Mouse (Mus musculus): ENCODE measurements around the gene Nfic.
"Not testable (repeated sequence)": the region's sequence is repeated elsewhere in the genome, so short reads cannot be mapped to it uniquely, and the experiment has no call there.

Gene Nfic

GRCm38 (mm10) chr10:81460471-81460870 lies 5.0 kb upstream of the Nfic start:
- DNase-seq (ENCODE audit: low spot score in 2 of 2) = no peak

GRCm38 (mm10) chr10:81459399-81459798 lies 4.0 kb upstream of the Nfic start:
- no peak for DNase-seq (ENCODE audit: low spot score in 2 of 2)

GRCm38 (mm10) chr10:81458267-81458666 lies 2.8 kb upstream of the Nfic start:
- DNase-seq (ENCODE audit: low spot score in 2 of 2) = no peak

GRCm38 (mm10) chr10:81457624-81458023 lies 2.2 kb upstream of the Nfic start:
- no peak for DNase-seq (ENCODE audit: low spot score in 2 of 2)

- no peak for DNase-seq (ENCODE audit: low spot score in 2 of 2)
Measured at GRCm38 (mm10) chr10:81456983-81457563, 1.6 kb upstream of the Nfic start.

- DNase-seq (ENCODE audit: low spot score in 2 of 2) = no peak
Measured at GRCm38 (mm10) chr10:81454106-81454505, 1.3 kb downstream of the Nfic start.

GRCm38 (mm10) chr10:81452947-81453288 lies 2.5 kb downstream of the Nfic start:
- DNase-seq (ENCODE audit: low spot score in 2 of 2) = no peak

GRCm38 (mm10) chr10:81452237-81452946 lies 3.0 kb downstream of the Nfic start:
- no peak for DNase-seq (ENCODE audit: low spot score in 2 of 2)

- no peak for DNase-seq (ENCODE audit: low spot score in 2 of 2)
Measured at GRCm38 (mm10) chr10:81451365-81451745, 4.1 kb downstream of the Nfic start.

GRCm38 (mm10) chr10:81450641-81451364 lies 4.6 kb downstream of the Nfic start:
- DNase-seq (ENCODE audit: low spot score in 2 of 2) = no peak

- peak; percentile 76 to 78 for DNase-seq (ENCODE audit: low spot score in 2 of 2)
Measured at GRCm38 (mm10) chr10:81450140-81450539, 5.3 kb downstream of the Nfic start.

GRCm38 (mm10) chr10:81445516-81445915 lies 9.9 kb downstream of the Nfic start:
- DNase-seq (ENCODE audit: low spot score in 2 of 2) = not testable (repeated sequence)

GRCm38 (mm10) chr10:81441019-81441418 lies 14.4 kb downstream of the Nfic start:
- no peak for DNase-seq (ENCODE audit: low spot score in 2 of 2)

- DNase-seq (ENCODE audit: low spot score in 2 of 2) = no peak
Measured at GRCm38 (mm10) chr10:81435436-81435835, 20.0 kb downstream of the Nfic start.

GRCm38 (mm10) chr10:81434361-81435263 lies 20.8 kb downstream of the Nfic start:
- peak; percentile 51 for DNase-seq (ENCODE audit: low spot score in 2 of 2)

GRCm38 (mm10) chr10:81433541-81434289 lies 21.7 kb downstream of the Nfic start:
- DNase-seq (ENCODE audit: low spot score in 2 of 2) = peak; percentile 83 to 86

- DNase-seq (ENCODE audit: low spot score in 2 of 2) = peak; percentile 94 to 97
Measured at GRCm38 (mm10) chr10:81432868-81433262, 22.6 kb downstream of the Nfic start.

- DNase-seq (ENCODE audit: low spot score in 2 of 2) = no peak
Measured at GRCm38 (mm10) chr10:81432169-81432867, 23.1 kb downstream of the Nfic start.

GRCm38 (mm10) chr10:81431526-81432168 lies 23.8 kb downstream of the Nfic start:
- no peak for DNase-seq (ENCODE audit: low spot score in 2 of 2)

All from spleen, postnatal 36 days (tissue).